Mouse (Mus musculus): Measurements from ENCODE around the gene Sertad1.

GRCm38 (mm10) chr7:27522967-27523366, 36.3 kb downstream of the Sertad1 start, which contains the start of gene Hipk4:
- TF ChIP-seq CTCF (IDR thresholded peaks at IDR 0.05; ENCODE audit: control insufficient read depth, insufficient read depth, insufficient replicate concordance, low read depth, low read length) (no peak), POLR2A (IDR thresholded peaks at IDR 0.05; ENCODE audit: control insufficient read depth, low read depth, low read length) (no peak)

Measured in testis, adult 2 months (tissue).